8 mouse cellular contexts compared by ENCODE assay signal in genomic region chr2:9879092-9879491, GRCm38 (mm10). TPM values are rescaled to one million over a fixed set of nuclear protein-coding genes. Genes with fewer than 3 reads are reported as not detected.
A peak's percentile ranks its signal among the peaks of the same experiment; 100 is the strongest.
DNase-seq lines count a peak whose midpoint lies in the region; ATAC-seq and TF ChIP-seq lines count a peak whose summit lies in the region.

No protein-coding gene starts in this region.

- peak overlapping the region; percentile 62 for H3K4me2 ChIP-seq in hindbrain, embryonic 15.5 days

- under 1% methylated on average over 22 of the region's 22 CpGs for WGBS in hindbrain, embryonic 15.5 days

- H3K36me3 ChIP-seq in hindbrain, embryonic 15.5 days: no peaks in the 10 kb centered on the region

- H3K4me3 ChIP-seq in layer of hippocampus, adult 2 months: peak overlapping the region; percentile 34
- peak overlapping the region; percentile 35 for H3K4me3 ChIP-seq in hindbrain, embryonic 15.5 days

- H3K27ac ChIP-seq in layer of hippocampus, adult 2 months: no peak overlapping the region
- H3K27ac ChIP-seq in hindbrain, embryonic 15.5 days (replicated peaks): no peak overlapping the region

- peaks cover 36% of the 10 kb centered on the region for H3K4me1 ChIP-seq in hindbrain, embryonic 15.5 days (replicated peaks)

- H3K9ac ChIP-seq in hindbrain, embryonic 15.5 days: no peak overlapping the region

- ATAC-seq in hindbrain, embryonic 15.5 days (ENCODE audit: low FRiP score, low read depth): no peak

- no peaks in the 10 kb centered on the region for H3K9me3 ChIP-seq in hindbrain, embryonic 15.5 days

- H3K27me3 ChIP-seq in hindbrain, embryonic 15.5 days: peaks cover 31% of the 10 kb centered on the region

- TF ChIP-seq CTCF in layer of hippocampus, adult 2 months (conservative IDR thresholded peaks at IDR 0.05): no peak

- no peak for DNase-seq in layer of hippocampus, adult 2 months (ENCODE audit: low spot score in 2 of 2)
- DNase-seq in layer of hippocampus, postnatal 10 days (ENCODE audit: low spot score in 2 of 2): no peak
- peak; percentile 10 for DNase-seq in c-Kit-positive CD71-positive TER-119-positive erythroid progenitor cells, embryonic 14.5 days (ENCODE audit: low spot score)
- DNase-seq in mesoderm, embryonic 11.5 days (ENCODE audit: low read depth, low spot score): peak; percentile 48
- no peak for DNase-seq in frontal cortex, postnatal 14 days (ENCODE audit: low spot score in 2 of 2)
- DNase-seq in layer of hippocampus, adult 8-10 months (ENCODE audit: low spot score in 2 of 2): no peak
- no peak for DNase-seq in testis, postnatal 10 days (ENCODE audit: low spot score)

RNA-seq across cellular contexts. Expression of gene 4930412O13Rik, which starts 2.0 kb away (rescaled TPM):
- total RNA-seq in layer of hippocampus, adult 2 months (2021): not detected
- not detected for total RNA-seq in layer of hippocampus, postnatal 10 days (2021)
- 0.45 and 0.48 TPM in 2 replicates for polyA plus RNA-seq in hindbrain, embryonic 15.5 days (2015; fragmentation: Nextera tagmentation; extraction: Ambion mirVana)
- not detected for total RNA-seq in layer of hippocampus, adult 8-10 months (2022)

RNA-seq across cellular contexts. Expression of gene 9230102O04Rik, which starts 10.2 kb away (rescaled TPM):
- not detected for total RNA-seq in layer of hippocampus, adult 2 months (2021)
- not detected for total RNA-seq in layer of hippocampus, postnatal 10 days (2021)
- polyA plus RNA-seq in hindbrain, embryonic 15.5 days (2015; fragmentation: Nextera tagmentation; extraction: Ambion mirVana): 0.69 and 1.2 TPM in 2 replicates
- total RNA-seq in layer of hippocampus, adult 8-10 months (2022): not detected

RNA-seq across cellular contexts. Expression of gene Gata3, which starts 10.7 kb away (rescaled TPM):
- total RNA-seq in layer of hippocampus, adult 2 months (2021): not detected
- 1 to 10 TPM in 1 of 2 experiments, under 1 TPM in 1; 0.78 to 1.1 TPM for total RNA-seq in layer of hippocampus, postnatal 10 days (2021)
- polyA plus RNA-seq in hindbrain, embryonic 15.5 days (2015; fragmentation: Nextera tagmentation; extraction: Ambion mirVana): 28.8 and 32.3 TPM in 2 replicates
- under 1 TPM in 2 of 4 experiments, not detected in 2; 0.09 to 0.47 TPM for total RNA-seq in layer of hippocampus, adult 8-10 months (2022)

Comparison
In these comparisons a context has a peak if more than half of its experiments do, and no peak if none do; other contexts are left out.
1. DNase-seq: peak in c-Kit-positive CD71-positive TER-119-positive erythroid progenitor cells, embryonic 14.5 days (single experiment) and mesoderm, embryonic 11.5 days (single experiment); none in layer of hippocampus, adult 2 months (0 of 2), layer of hippocampus, postnatal 10 days (0 of 2), frontal cortex, postnatal 14 days (0 of 2), layer of hippocampus, adult 8-10 months (0 of 2) and testis, postnatal 10 days (single experiment).